Mouse (Mus musculus) hindbrain, postnatal 0 days (tissue): Measurements from ENCODE around the gene Wnt9b. TPM values are rescaled to one million over a fixed set of nuclear protein-coding genes. Genes with fewer than 3 reads are reported as not detected.
A peak's percentile ranks its signal among the peaks of the same experiment; 100 is the strongest.

ENCODE experiments used
- ATAC-seq: fragments of 200-750 bp; cut with Nextera tagmentation; 2 replicates; pipeline ENCODE4 v1.8.0; 2017; ENCODE audit warnings: mild to moderate bottlenecking, moderate TSS enrichment, moderate library complexity
- DNase-seq: peaks from one replicate; pipeline ENCODE4 v3.0.0-alpha.2; 2015; ENCODE audit warnings: low spot score
- H3K27ac ChIP-seq: fragments of 300-500 bp; sonication (generic); 2 replicates; pipeline ENCODE4 v1.5.1; 2014; ENCODE audit warnings: mild to moderate bottlenecking
- H3K27me3 ChIP-seq: fragments of 300-500 bp; sonication (generic); 2 replicates; pipeline ENCODE4 v1.6.1; 2014; ENCODE audit warnings: low read length, mixed read lengths; ENCODE audit not compliant: insufficient read depth
- H3K36me3 ChIP-seq: fragments of 300-500 bp; sonication (generic); 2 replicates; pipeline ENCODE4 v1.6.1; 2014; ENCODE audit warnings: low read length, mixed read lengths; ENCODE audit not compliant: insufficient read depth
- H3K4me1 ChIP-seq: fragments of 300-500 bp; sonication (generic); 2 replicates; pipeline ENCODE4 v1.6.1; 2014; ENCODE audit warnings: antibody characterized with exemption, low read length, mixed read lengths; ENCODE audit not compliant: insufficient read depth
- H3K4me2 ChIP-seq: fragments of 300-500 bp; sonication (generic); 2 replicates; pipeline ENCODE4 v1.6.1; 2014; ENCODE audit warnings: low read depth, mild to moderate bottlenecking, low read length, moderate library complexity, mixed read lengths
- H3K4me3 ChIP-seq: fragments of 300-500 bp; sonication (generic); 2 replicates; pipeline ENCODE4 v1.5.1; 2014; ENCODE audit warnings: low read length
- H3K9ac ChIP-seq: fragments of 300-500 bp; sonication (generic); replicated peaks from 2 replicates; pipeline ENCODE4 v1.6.1; 2014; ENCODE audit warnings: mild to moderate bottlenecking, low read length, moderate library complexity, mixed read lengths
- H3K9me3 ChIP-seq: fragments of 300-500 bp; sonication (generic); 2 replicates; pipeline ENCODE4 v1.6.1; 2016; ENCODE audit warnings: low read length, mixed read lengths
- CTCF ChIP-seq: IDR thresholded peaks from 2 replicates; pipeline ENCODE4 v1.5.1; 2016; ENCODE audit warnings: antibody characterized with exemption, control low read depth, low read depth
- WGBS: fragments of 180-500 bp; shearing (Covaris S2); extraction: QIAGEN DNeasy Blood & Tissue Kit; methylation state at CpG from one replicate; pipeline ENCODE4 v1.1.7; 2014; 5-methylcytosine and 5-hydroxymethylcytosine counted together
- polyA plus RNA-seq: library from polyadenylated mRNA; unstranded; fragments of >200 nt; fragmentation: Nextera tagmentation; extraction: Ambion mirVana; gene quantifications from 2 replicates; pipeline ENCODE4 v1.2.1, GENCODE M21; 2015
- total RNA-seq: library from RNA; depleted of rRNA; stranded (reverse); fragments of >200 nt; gene quantifications from 2 replicates; pipeline ENCODE4 v1.2.3, GENCODE M21; 2014

Gene Wnt9b
- total and polyA plus RNA-seq, 2 experiments from 2014 or later, result 1.0 to 2.6 TPM

GRCm38 (mm10) chr11:103732306-103732705, 17.3 kb downstream of the Wnt9b start:
- 0 out of 2 replicates have a peak, but pooled peaks cover 4% of the 10 kb centered on the region for H3K4me1 ChIP-seq
- H3K9ac ChIP-seq, result no peak overlapping the region
- no peak overlapping the region for H3K27ac ChIP-seq
- no peaks in the 10 kb centered on the region for H3K36me3 ChIP-seq
- no peak overlapping the region for H3K4me3 ChIP-seq
- no peak for ATAC-seq
- DNase-seq, result no peak
- WGBS, result 87% methylated on average over 7 of the region's 7 CpGs
- no peak for TF ChIP-seq CTCF
- no peaks in the 10 kb centered on the region for H3K9me3 ChIP-seq
- no peaks in the 10 kb centered on the region for H3K27me3 ChIP-seq
- H3K4me2 ChIP-seq, result no peak overlapping the region

- DNase-seq (no peak), ATAC-seq (no peak)
- Histone ChIP-seq H3K9me3 (no peaks in the 10 kb centered on the region), H3K36me3 (no peaks in the 10 kb centered on the region), H3K27me3 (no peaks in the 10 kb centered on the region), H3K27ac (no peak overlapping the region), H3K4me3 (no peak overlapping the region), H3K9ac (no peak overlapping the region), H3K4me1 (0 out of 2 replicates have a peak, but pooled peaks cover 4% of the 10 kb centered on the region), H3K4me2 (no peak overlapping the region)
- WGBS, result 75% methylated on average over 9 of the region's 9 CpGs
- TF ChIP-seq CTCF, result no peak
Observed at GRCm38 (mm10) chr11:103731594-103731993, 18.0 kb downstream of the Wnt9b start.

- Histone ChIP-seq H3K36me3 (no peaks in the 10 kb centered on the region), H3K9ac (no peak overlapping the region), H3K27me3 (no peaks in the 10 kb centered on the region), H3K4me2 (no peak overlapping the region), H3K4me3 (no peak overlapping the region), H3K27ac (no peak overlapping the region), H3K9me3 (no peaks in the 10 kb centered on the region), H3K4me1 (no peaks in the 10 kb centered on the region)
- WGBS, result 62% methylated on average over 9 of the region's 9 CpGs
- DNase-seq, result no peak
- no peak for ATAC-seq
- no peak for TF ChIP-seq CTCF
Observed at GRCm38 (mm10) chr11:103729282-103729985, 20.2 kb downstream of the Wnt9b start.

- DNase-seq (peak; percentile 21), ATAC-seq (no peak)
- Histone ChIP-seq H3K27ac (0 out of 2 replicates have a peak overlapping the region, but pooled peaks have one; percentile 1), H3K9me3 (no peaks in the 10 kb centered on the region), H3K4me2 (no peak overlapping the region), H3K4me3 (no peak overlapping the region), H3K27me3 (no peaks in the 10 kb centered on the region), H3K9ac (no peak overlapping the region), H3K36me3 (no peaks in the 10 kb centered on the region), H3K4me1 (peaks cover 12% of the 10 kb centered on the region)
- WGBS, result 67% methylated on average over 11 of the region's 11 CpGs
- TF ChIP-seq CTCF, result no peak
Observed at GRCm38 (mm10) chr11:103724331-103724771, 25.3 kb downstream of the Wnt9b start.

GRCm38 (mm10) chr11:103722040-103722481, 27.6 kb downstream of the Wnt9b start:
- H3K27ac ChIP-seq, result peak overlapping the region; percentile 43
- ATAC-seq, result peak; percentile 72
- H3K4me1 ChIP-seq, result peaks cover 12% of the 10 kb centered on the region
- TF ChIP-seq CTCF, result no peak
- DNase-seq, result peak; percentile 72
- H3K27me3 ChIP-seq, result no peaks in the 10 kb centered on the region
- no peaks in the 10 kb centered on the region for H3K36me3 ChIP-seq
- H3K9ac ChIP-seq, result peak overlapping the region; percentile 25
- no peak overlapping the region for H3K4me3 ChIP-seq
- no peaks in the 10 kb centered on the region for H3K9me3 ChIP-seq
- peak overlapping the region; percentile 48 for H3K4me2 ChIP-seq
- WGBS, result 13% methylated on average over 9 of the region's 9 CpGs

- H3K9me3 ChIP-seq, result no peaks in the 10 kb centered on the region
- H3K4me2 ChIP-seq, result peak overlapping the region; percentile 48
- peak; percentile 81 for ATAC-seq
- peak; percentile 82 for DNase-seq
- peak overlapping the region; percentile 43 for H3K27ac ChIP-seq
- no peaks in the 10 kb centered on the region for H3K27me3 ChIP-seq
- peaks cover 12% of the 10 kb centered on the region for H3K4me1 ChIP-seq
- H3K36me3 ChIP-seq, result no peaks in the 10 kb centered on the region
- H3K4me3 ChIP-seq, result no peak overlapping the region
- TF ChIP-seq CTCF, result peak; percentile 82
- WGBS, result 18% methylated on average over 15 of the region's 15 CpGs
- peak overlapping the region; percentile 25; the same call in 1 of the 2 replicates for H3K9ac ChIP-seq
Observed at GRCm38 (mm10) chr11:103721468-103722039, 28.1 kb downstream of the Wnt9b start.

GRCm38 (mm10) chr11:103719436-103719835, 30.2 kb downstream of the Wnt9b start:
- peak; percentile 57 for DNase-seq
- Histone ChIP-seq H3K27me3 (no peaks in the 10 kb centered on the region), H3K27ac (no peak overlapping the region), H3K4me3 (no peak overlapping the region), H3K9me3 (no peaks in the 10 kb centered on the region), H3K4me2 (no peak overlapping the region), H3K9ac (no peak overlapping the region), H3K4me1 (peaks cover 12% of the 10 kb centered on the region), H3K36me3 (no peaks in the 10 kb centered on the region)
- no peak for TF ChIP-seq CTCF
- WGBS, result 60% methylated on average over 5 of the region's 5 CpGs
- ATAC-seq, result no peak
